Mouse (Mus musculus) midbrain, embryonic 11.5 days (tissue): ENCODE data around the gene Cd44. TPM values are rescaled to one million over a fixed set of nuclear protein-coding genes. Genes with fewer than 3 reads are reported as not detected.

Experiments used
- ATAC-seq: fragments of 200-750 bp; cut with Nextera tagmentation; 2 replicates; pipeline ENCODE4 v1.8.0; 2017; ENCODE audit warnings: moderate TSS enrichment, moderate library complexity; ENCODE audit not compliant: low FRiP score
- DNase-seq: peaks from one replicate; pipeline ENCODE4 v3.0.0; 2015; ENCODE audit warnings: low spot score; ENCODE audit errors: missing footprints
- H3K27ac ChIP-seq: fragments of 300-500 bp; sonication (generic); 2 replicates; pipeline ENCODE4 v1.5.1; 2014; ENCODE audit warnings: low read depth, low read length
- H3K27me3 ChIP-seq: fragments of 300-500 bp; sonication (generic); 2 replicates; pipeline ENCODE4 v1.6.1; 2014; ENCODE audit warnings: mild to moderate bottlenecking, low read length, moderate library complexity, mixed read lengths; ENCODE audit not compliant: control insufficient read depth, insufficient read depth
- H3K36me3 ChIP-seq: fragments of 300-500 bp; sonication (generic); 2 replicates; pipeline ENCODE4 v1.6.1; 2014; ENCODE audit warnings: mild to moderate bottlenecking, low read length, moderate library complexity, mixed read lengths; ENCODE audit not compliant: control insufficient read depth, insufficient read depth
- H3K4me1 ChIP-seq: fragments of 300-500 bp; sonication (generic); 2 replicates; pipeline ENCODE4 v1.6.1; 2014; ENCODE audit warnings: low read length; ENCODE audit not compliant: control insufficient read depth, insufficient read depth
- H3K4me2 ChIP-seq: fragments of 300-500 bp; sonication (generic); 2 replicates; pipeline ENCODE4 v1.6.1; 2014; ENCODE audit warnings: mild to moderate bottlenecking, moderate library complexity
- H3K4me3 ChIP-seq: fragments of 300-500 bp; sonication (generic); 2 replicates; pipeline ENCODE4 v1.5.1; 2014; ENCODE audit warnings: low read depth, low read length
- H3K9ac ChIP-seq: fragments of 300-500 bp; sonication (generic); 2 replicates; pipeline ENCODE4 v1.6.1; 2014; ENCODE audit warnings: low read length
- H3K9me3 ChIP-seq: fragments of 300-500 bp; sonication (generic); 2 replicates; pipeline ENCODE4 v1.6.1; 2016; ENCODE audit warnings: low read length; ENCODE audit not compliant: control insufficient read depth
- WGBS: fragments of 180-500 bp; shearing (Covaris S2); extraction: QIAGEN DNeasy Blood & Tissue Kit; methylation state at CpG from one replicate; pipeline ENCODE4 v1.1.7; 2014; 5-methylcytosine and 5-hydroxymethylcytosine counted together
- polyA plus RNA-seq: library from polyadenylated mRNA; unstranded; fragments of >200 nt; fragmentation: Nextera tagmentation; extraction: Ambion mirVana; gene quantifications from 2 replicates; pipeline ENCODE4 v1.2.1, GENCODE M21; 2014

Gene Cd44
- polyA plus RNA-seq, 1 experiment from 2014 or later, result 3.0 TPM

GRCm38 (mm10) chr2:102785696-102786095 is 115.8 kb downstream of the Cd44 start:
- H3K27ac ChIP-seq, result no peak overlapping the region
- WGBS, result 64% methylated on average over 4 of the region's 4 CpGs
- no peaks in the 10 kb centered on the region for H3K36me3 ChIP-seq
- no peak for ATAC-seq
- no peaks in the 10 kb centered on the region for H3K4me1 ChIP-seq
- H3K9me3 ChIP-seq, result no peaks in the 10 kb centered on the region
- no peaks in the 10 kb centered on the region for H3K27me3 ChIP-seq
- peak; percentile 60 for DNase-seq
- H3K4me2 ChIP-seq, result no peak overlapping the region
- H3K4me3 ChIP-seq, result no peak overlapping the region
- H3K9ac ChIP-seq, result no peak overlapping the region

- H3K4me1 ChIP-seq, result no peaks in the 10 kb centered on the region
- no peak for ATAC-seq
- no peak overlapping the region for H3K27ac ChIP-seq
- no peak overlapping the region for H3K4me3 ChIP-seq
- no peaks in the 10 kb centered on the region for H3K27me3 ChIP-seq
- H3K9me3 ChIP-seq, result no peaks in the 10 kb centered on the region
- H3K36me3 ChIP-seq, result no peaks in the 10 kb centered on the region
- H3K9ac ChIP-seq, result no peak overlapping the region
- H3K4me2 ChIP-seq, result no peak overlapping the region
- peak; percentile 45 for DNase-seq
- 89% methylated on average over 7 of the region's 7 CpGs for WGBS
These were observed 118.7 kb downstream of the Cd44 start for GRCm38 (mm10) chr2:102782751-102783150.

- Histone ChIP-seq H3K4me1 (no peaks in the 10 kb centered on the region), H3K4me2 (no peak overlapping the region), H3K9ac (no peak overlapping the region), H3K36me3 (no peaks in the 10 kb centered on the region), H3K9me3 (no peaks in the 10 kb centered on the region), H3K4me3 (no peak overlapping the region), H3K27ac (no peak overlapping the region), H3K27me3 (no peaks in the 10 kb centered on the region)
- ATAC-seq, result no peak
- 95% methylated on average over 3 of the region's 3 CpGs for WGBS
- peak; percentile 39 for DNase-seq
These were observed 123.3 kb downstream of the Cd44 start for GRCm38 (mm10) chr2:102778208-102778607.

- Histone ChIP-seq H3K4me2 (no peak overlapping the region), H3K27me3 (no peaks in the 10 kb centered on the region), H3K36me3 (no peaks in the 10 kb centered on the region), H3K4me3 (no peak overlapping the region), H3K27ac (no peak overlapping the region), H3K9me3 (no peaks in the 10 kb centered on the region), H3K9ac (no peak overlapping the region), H3K4me1 (no peaks in the 10 kb centered on the region)
- DNase-seq, result peak; percentile 56
- 75% methylated on average over 1 of the region's 1 CpGs for WGBS
- ATAC-seq, result no peak
These were observed 125.9 kb downstream of the Cd44 start for GRCm38 (mm10) chr2:102775561-102775960.

- WGBS, result 82% methylated on average over 4 of the region's 4 CpGs
- no peaks in the 10 kb centered on the region for H3K36me3 ChIP-seq
- H3K4me2 ChIP-seq, result no peak overlapping the region
- H3K9ac ChIP-seq, result no peak overlapping the region
- no peak overlapping the region for H3K4me3 ChIP-seq
- no peaks in the 10 kb centered on the region for H3K4me1 ChIP-seq
- ATAC-seq (no peak), DNase-seq (peak; percentile 44)
- no peaks in the 10 kb centered on the region for H3K27me3 ChIP-seq
- H3K9me3 ChIP-seq, result no peaks in the 10 kb centered on the region
- no peak overlapping the region for H3K27ac ChIP-seq
These were observed 126.8 kb downstream of the Cd44 start for GRCm38 (mm10) chr2:102774700-102775099.

GRCm38 (mm10) chr2:102772276-102772675 is 129.2 kb downstream of the Cd44 start:
- Histone ChIP-seq H3K9me3 (no peaks in the 10 kb centered on the region), H3K27ac (no peak overlapping the region), H3K27me3 (no peaks in the 10 kb centered on the region), H3K4me1 (no peaks in the 10 kb centered on the region), H3K9ac (no peak overlapping the region), H3K36me3 (no peaks in the 10 kb centered on the region), H3K4me2 (no peak overlapping the region), H3K4me3 (no peak overlapping the region)
- ATAC-seq, result no peak
- no peak for DNase-seq
- WGBS, result 97% methylated on average over 5 of the region's 5 CpGs

GRCm38 (mm10) chr2:102771304-102771703 is 130.2 kb downstream of the Cd44 start:
- Histone ChIP-seq H3K9me3 (no peaks in the 10 kb centered on the region), H3K4me1 (no peaks in the 10 kb centered on the region), H3K36me3 (no peaks in the 10 kb centered on the region), H3K4me2 (no peak overlapping the region), H3K27me3 (no peaks in the 10 kb centered on the region), H3K27ac (no peak overlapping the region), H3K9ac (no peak overlapping the region), H3K4me3 (no peak overlapping the region)
- DNase-seq (peak; percentile 19), ATAC-seq (no peak)
- WGBS, result 97% methylated on average over 1 of the region's 1 CpGs

- H3K9ac ChIP-seq, result no peak overlapping the region
- H3K27ac ChIP-seq, result no peak overlapping the region
- no peak overlapping the region for H3K4me2 ChIP-seq
- 84% methylated on average over 3 of the region's 3 CpGs for WGBS
- no peaks in the 10 kb centered on the region for H3K36me3 ChIP-seq
- no peaks in the 10 kb centered on the region for H3K27me3 ChIP-seq
- DNase-seq, result peak; percentile 56
- H3K4me1 ChIP-seq, result no peaks in the 10 kb centered on the region
- no peak for ATAC-seq
- H3K9me3 ChIP-seq, result no peaks in the 10 kb centered on the region
- H3K4me3 ChIP-seq, result no peak overlapping the region
These were observed 133.2 kb downstream of the Cd44 start for GRCm38 (mm10) chr2:102768267-102768666.

GRCm38 (mm10) chr2:102764602-102765374 is 136.7 kb downstream of the Cd44 start:
- WGBS, result 89% methylated on average over 8 of the region's 8 CpGs
- no peak for DNase-seq

More at GRCm38 (mm10) chr2:102764602-102765374, 136.7 kb downstream of the Cd44 start:
- Histone ChIP-seq H3K27me3 (no peaks in the 10 kb centered on the region), H3K36me3 (no peaks in the 10 kb centered on the region), H3K9ac (no peak overlapping the region), H3K9me3 (no peaks in the 10 kb centered on the region), H3K4me3 (no peak overlapping the region), H3K4me2 (no peak overlapping the region), H3K27ac (no peak overlapping the region), H3K4me1 (no peaks in the 10 kb centered on the region)
- no peak for ATAC-seq
